Mouse (Mus musculus) intestine, embryonic 14.5 days (tissue): ENCODE data around the gene Rps19bp1. TPM values are rescaled to one million over a fixed set of nuclear protein-coding genes. Genes with fewer than 3 reads are reported as not detected.

ENCODE experiments used
- ATAC-seq: fragments of 200-750 bp; cut with Nextera tagmentation; replicated peaks from 2 replicates; pipeline ENCODE4 v1.8.0; 2017; ENCODE audit warnings: low read depth, moderate number of reproducible peaks, moderate TSS enrichment, moderate library complexity; ENCODE audit not compliant: low FRiP score, low TSS enrichment
- DNase-seq: peaks from one replicate; pipeline ENCODE4 v3.0.0-alpha.2; 2018; ENCODE audit warnings: low spot score
- H3K27ac ChIP-seq: fragments of 300-500 bp; sonication (generic); 2 replicates; pipeline ENCODE4 v1.5.1; 2014; ENCODE audit warnings: low read depth, mild to moderate bottlenecking, control low read depth
- H3K27me3 ChIP-seq: fragments of 300-500 bp; sonication (generic); replicated peaks from 2 replicates; pipeline ENCODE4 v1.6.1; 2014; ENCODE audit warnings: low read length, control low read depth; ENCODE audit not compliant: control insufficient read depth, insufficient read depth
- H3K36me3 ChIP-seq: fragments of 300-500 bp; sonication (generic); 2 replicates; pipeline ENCODE4 v1.6.1; 2014; ENCODE audit warnings: low read length, control low read depth; ENCODE audit not compliant: control insufficient read depth, insufficient read depth
- H3K4me1 ChIP-seq: fragments of 300-500 bp; sonication (generic); replicated peaks from 2 replicates; pipeline ENCODE4 v1.6.1; 2014; ENCODE audit warnings: low read length, control low read depth, mixed read lengths; ENCODE audit not compliant: control insufficient read depth, insufficient read depth
- H3K4me2 ChIP-seq: fragments of 300-500 bp; sonication (generic); 2 replicates; pipeline ENCODE4 v1.6.1; 2014; ENCODE audit warnings: low read length
- H3K4me3 ChIP-seq: fragments of 300-500 bp; sonication (generic); 2 replicates; pipeline ENCODE4 v1.5.1; 2014; ENCODE audit warnings: low read depth, low read length, control low read depth, mixed read lengths
- H3K9ac ChIP-seq: fragments of 300-500 bp; sonication (generic); 2 replicates; pipeline ENCODE4 v1.6.1; 2014; ENCODE audit warnings: mild to moderate bottlenecking, low read length
- H3K9me3 ChIP-seq: fragments of 300-500 bp; sonication (generic); 2 replicates; pipeline ENCODE4 v1.6.1; 2016; ENCODE audit warnings: low read length, control low read depth; ENCODE audit not compliant: control insufficient read depth
- WGBS: fragments of 180-500 bp; shearing (Covaris S2); extraction: QIAGEN DNeasy Blood & Tissue Kit; methylation state at CpG from one replicate; pipeline ENCODE4 v1.1.7; 2014; 5-methylcytosine and 5-hydroxymethylcytosine counted together
- polyA plus RNA-seq: library from polyadenylated mRNA; unstranded; fragments of >200 nt; fragmentation: Nextera tagmentation; extraction: Ambion mirVana; gene quantifications from 2 replicates; pipeline ENCODE4 v1.2.1, GENCODE M21; 2014

The Rps19bp1 gene
- 67.2 and 69.6 TPM in 2 replicates for polyA plus RNA-seq

DNA sequence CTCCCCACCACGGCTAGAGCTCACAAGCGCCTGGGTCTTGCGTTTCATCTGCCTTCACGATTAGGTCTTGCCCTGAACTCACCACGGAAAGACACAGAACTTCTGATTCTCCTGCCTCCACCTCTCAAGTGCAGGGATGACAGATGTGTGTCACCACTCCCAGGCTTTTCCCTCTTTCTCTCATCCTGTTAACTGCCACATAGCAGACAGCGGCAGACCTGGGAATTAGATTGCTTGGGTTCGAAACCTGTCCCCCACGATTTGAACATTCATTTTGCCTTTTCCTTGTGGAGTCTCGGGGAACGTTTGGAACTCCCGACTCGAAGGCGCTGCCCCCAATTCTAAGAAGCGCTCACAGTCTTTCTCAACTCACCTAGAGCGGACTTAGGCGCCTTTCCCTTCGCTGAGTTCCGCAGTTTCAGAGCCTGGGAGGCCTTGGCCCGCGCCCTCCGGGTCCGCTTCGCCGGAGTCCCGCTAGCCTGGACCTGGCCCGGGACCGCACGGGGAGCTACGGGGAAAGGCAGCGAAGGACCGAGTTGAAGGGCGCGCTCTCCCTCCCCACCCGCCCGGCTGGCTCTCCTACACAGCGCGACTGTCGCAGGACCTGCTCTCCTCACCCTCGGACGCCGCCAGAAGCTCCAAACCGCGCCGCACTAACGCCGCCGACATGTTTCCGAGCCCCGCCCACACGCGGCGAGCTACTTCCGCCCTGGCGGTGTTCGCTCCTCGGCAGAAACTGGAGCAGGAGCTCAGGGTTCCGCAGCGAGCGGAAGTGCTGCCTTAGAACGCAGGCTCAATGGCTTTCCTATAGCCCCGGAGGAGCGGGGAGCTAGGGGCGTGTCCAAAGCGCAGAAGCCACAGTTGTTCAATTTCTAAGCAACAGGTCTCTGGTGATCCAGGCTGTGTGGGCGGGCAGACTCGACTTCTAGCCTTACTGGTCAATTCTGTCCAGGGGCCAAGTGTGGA, at the start of gene Rps19bp1:
TSS of gene Rps19bp1 (minus strand) at position 706 of the 966 bp plus-strand sequence.
- Histone ChIP-seq H3K4me3 (peak within 1 kb of the TSS; percentile 91), H3K9me3 (no peaks in the 10 kb centered on the region), H3K9ac (peak within 1 kb of the TSS; percentile 78), H3K4me2 (peak within 1 kb of the TSS; percentile 91), H3K4me1 (peaks cover 8% of the 10 kb centered on the region), H3K27ac (peak within 1 kb of the TSS; percentile 40; the same call in 1 of the 2 replicates), H3K36me3 (peaks cover 20% of the 10 kb centered on the region; the same call in 1 of the 2 replicates), H3K27me3 (no peaks in the 10 kb centered on the region)
- ATAC-seq, result peak; percentile 88
- peak; percentile 95 for DNase-seq
- WGBS, result 1% methylated on average over 66 of the region's 66 CpGs

DNA sequence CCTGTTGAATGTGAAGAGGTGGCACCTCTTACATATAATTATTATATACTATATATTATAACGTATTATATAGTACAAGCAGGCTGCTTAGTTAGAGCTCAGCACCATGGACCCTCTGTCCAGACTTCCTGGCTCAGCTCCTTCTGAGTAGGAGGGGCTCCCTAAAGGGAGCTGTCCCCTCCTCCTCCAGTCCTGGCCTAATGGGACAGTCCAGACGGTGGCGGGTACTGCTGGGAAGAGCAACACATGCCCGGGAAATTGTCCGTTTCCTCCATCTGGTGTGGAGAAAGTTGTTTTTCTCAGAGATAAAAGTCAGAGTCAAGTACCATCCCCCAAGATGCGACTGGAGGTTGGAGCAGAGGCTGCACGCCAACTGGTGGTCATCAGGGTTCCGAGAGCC, 42.0 kb upstream of the Rps19bp1 start:
- DNase-seq, result no peak
- 32% methylated on average over 8 of the region's 8 CpGs for WGBS
- ATAC-seq, result no peak

DNA sequence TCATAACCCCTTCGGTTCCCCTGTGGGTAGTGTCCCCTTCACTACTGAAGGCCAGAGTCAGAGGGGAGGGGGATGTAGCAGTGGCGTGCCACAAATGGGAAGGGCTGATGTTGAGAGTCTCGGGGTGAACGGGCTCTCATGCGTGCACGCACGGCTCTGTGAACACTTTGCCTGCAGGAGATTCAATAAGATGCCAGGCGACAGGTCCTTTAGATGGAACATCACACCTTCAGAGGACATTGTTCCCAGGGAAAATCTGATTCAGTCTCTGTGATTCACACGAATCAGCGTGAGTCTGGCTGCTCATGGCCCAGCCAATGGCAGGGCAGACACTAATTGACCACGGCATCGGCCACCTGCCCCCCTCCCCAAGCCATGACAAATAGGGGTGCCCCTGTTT, 40.1 kb upstream of the Rps19bp1 start:
- ATAC-seq, result no peak
- Histone ChIP-seq H3K9me3 (no peaks in the 10 kb centered on the region), H3K4me3 (no peak overlapping the region), H3K27me3 (no peaks in the 10 kb centered on the region), H3K4me2 (no peak overlapping the region), H3K36me3 (no peaks in the 10 kb centered on the region), H3K9ac (no peak overlapping the region), H3K4me1 (no peaks in the 10 kb centered on the region), H3K27ac (no peak overlapping the region)
- no peak for DNase-seq
- 90% methylated on average over 12 of the region's 12 CpGs for WGBS

More for the DNA sequence above, 42.0 kb upstream of the Rps19bp1 start:
- H3K27me3 ChIP-seq, result no peaks in the 10 kb centered on the region
- no peaks in the 10 kb centered on the region for H3K4me1 ChIP-seq
- no peak overlapping the region for H3K4me2 ChIP-seq
- no peak overlapping the region for H3K4me3 ChIP-seq
- H3K9ac ChIP-seq, result no peak overlapping the region
- no peaks in the 10 kb centered on the region for H3K36me3 ChIP-seq
- no peak overlapping the region for H3K27ac ChIP-seq
- no peaks in the 10 kb centered on the region for H3K9me3 ChIP-seq

DNA sequence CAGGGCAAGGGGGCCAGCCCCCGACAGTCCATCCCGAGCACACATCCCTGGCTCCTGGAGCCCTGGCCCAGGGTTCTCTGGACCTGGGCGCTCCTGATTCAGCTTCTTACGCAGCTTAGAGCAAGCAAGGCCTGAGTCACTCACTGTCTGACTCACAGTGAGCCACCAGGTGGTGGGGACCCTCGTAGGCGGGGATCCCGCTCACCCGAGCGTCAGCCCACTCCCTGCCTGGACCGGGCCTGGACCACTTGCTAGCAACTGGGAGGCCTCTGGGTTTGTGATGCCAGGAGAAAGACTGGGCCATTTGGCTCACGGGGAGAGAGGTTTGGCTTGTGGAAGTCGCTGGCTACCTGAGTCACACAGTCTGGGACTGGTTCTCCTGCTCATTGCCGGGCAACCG, 39.7 kb upstream of the Rps19bp1 start:
- 70% methylated on average over 14 of the region's 14 CpGs for WGBS
- Histone ChIP-seq H3K9ac (no peak overlapping the region), H3K4me3 (no peak overlapping the region), H3K27ac (no peak overlapping the region), H3K4me1 (no peaks in the 10 kb centered on the region), H3K4me2 (no peak overlapping the region), H3K27me3 (no peaks in the 10 kb centered on the region), H3K9me3 (no peaks in the 10 kb centered on the region), H3K36me3 (no peaks in the 10 kb centered on the region)
- DNase-seq (no peak), ATAC-seq (no peak)

DNA sequence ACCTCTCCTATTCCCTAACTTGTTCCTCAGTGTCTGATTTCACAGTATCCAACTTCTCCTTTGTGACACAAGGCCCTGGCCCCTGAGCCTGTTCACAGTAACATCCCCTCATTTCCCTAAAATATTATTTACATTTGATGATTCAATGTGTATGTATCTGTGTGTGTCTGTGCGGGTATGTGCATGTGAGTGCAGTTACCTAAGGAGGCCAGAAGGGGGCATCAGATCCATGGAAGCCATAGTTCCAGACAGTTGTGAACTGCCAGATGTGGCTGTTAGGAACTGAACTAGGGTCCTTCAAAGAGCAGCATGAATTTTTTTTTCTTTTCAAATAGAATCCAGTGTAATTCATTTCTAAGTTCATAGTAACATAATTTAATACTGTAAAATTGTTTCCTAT, 33.0 kb upstream of the Rps19bp1 start:
- no peak overlapping the region for H3K9ac ChIP-seq
- no peaks in the 10 kb centered on the region for H3K4me1 ChIP-seq
- DNase-seq (no peak), ATAC-seq (no peak)
- H3K27ac ChIP-seq, result no peak overlapping the region
- 0 out of 2 replicates have a peak, but pooled peaks cover 3% of the 10 kb centered on the region for H3K9me3 ChIP-seq
- 86% methylated on average over 1 of the region's 1 CpGs for whole genome bisulfite sequencing
- no peaks in the 10 kb centered on the region for H3K27me3 ChIP-seq
- no peaks in the 10 kb centered on the region for H3K36me3 ChIP-seq
- no peak overlapping the region for H3K4me2 ChIP-seq
- H3K4me3 ChIP-seq, result no peak overlapping the region

DNA sequence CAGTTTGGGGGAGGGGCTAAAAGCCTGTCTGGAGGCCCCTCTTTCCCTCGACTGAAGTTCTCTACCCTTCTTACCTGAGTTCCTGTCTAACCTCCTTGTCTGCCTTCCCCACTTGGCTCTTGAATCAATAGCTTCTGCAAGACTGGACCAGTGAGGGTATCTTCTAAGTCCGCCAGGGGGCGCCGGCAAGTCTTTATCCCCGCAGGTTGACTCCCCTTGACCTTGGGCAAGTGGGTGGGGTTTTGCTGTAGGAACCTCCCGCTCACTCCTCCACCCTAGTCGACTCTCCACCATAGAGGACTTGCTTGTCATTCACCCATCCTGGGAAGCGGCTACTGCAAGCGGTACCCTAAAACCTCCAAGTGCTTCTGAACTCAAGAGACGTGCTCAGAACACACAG, 25.3 kb upstream of the Rps19bp1 start:
- H3K4me1 ChIP-seq, result no peaks in the 10 kb centered on the region
- H3K9ac ChIP-seq, result no peak overlapping the region
- H3K9me3 ChIP-seq, result no peaks in the 10 kb centered on the region
- ATAC-seq (no peak), DNase-seq (peak; percentile 79)
- H3K27ac ChIP-seq, result no peak overlapping the region
- no peak overlapping the region for H3K4me2 ChIP-seq
- H3K4me3 ChIP-seq, result no peak overlapping the region
- WGBS, result 8% methylated on average over 10 of the region's 10 CpGs
- peaks cover 57% of the 10 kb centered on the region for H3K27me3 ChIP-seq
- no peaks in the 10 kb centered on the region for H3K36me3 ChIP-seq

DNA sequence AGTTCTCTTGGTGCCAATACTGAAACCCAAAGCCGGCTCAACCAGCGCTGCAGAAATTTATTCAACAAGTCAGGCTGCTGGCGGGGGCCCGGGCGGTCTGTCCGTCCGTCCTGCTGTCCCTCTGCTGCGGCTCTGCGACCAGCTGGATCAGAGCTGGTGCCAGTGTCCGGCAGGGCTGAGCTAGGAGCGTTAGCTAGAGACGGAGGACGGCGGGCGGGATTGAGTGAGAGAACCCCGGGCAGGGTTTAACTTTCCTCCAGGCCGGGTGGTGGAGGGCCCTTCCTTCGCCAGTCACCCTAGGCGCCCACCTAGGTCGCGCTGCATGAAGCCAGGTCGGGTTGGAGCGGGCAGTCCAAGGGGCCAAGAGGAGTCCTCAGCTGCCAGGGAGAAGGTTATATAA, 23.9 kb upstream of the Rps19bp1 start:
- ATAC-seq, result no peak
- peak; percentile 53 for DNase-seq
- Histone ChIP-seq H3K4me3 (peak overlapping the region; percentile 37), H3K27ac (no peak overlapping the region), H3K4me1 (no peaks in the 10 kb centered on the region), H3K9me3 (no peaks in the 10 kb centered on the region), H3K4me2 (peak overlapping the region; percentile 89), H3K9ac (no peak overlapping the region), H3K27me3 (peaks cover 65% of the 10 kb centered on the region), H3K36me3 (no peaks in the 10 kb centered on the region)
- WGBS, result 3% methylated on average over 23 of the region's 23 CpGs

DNA sequence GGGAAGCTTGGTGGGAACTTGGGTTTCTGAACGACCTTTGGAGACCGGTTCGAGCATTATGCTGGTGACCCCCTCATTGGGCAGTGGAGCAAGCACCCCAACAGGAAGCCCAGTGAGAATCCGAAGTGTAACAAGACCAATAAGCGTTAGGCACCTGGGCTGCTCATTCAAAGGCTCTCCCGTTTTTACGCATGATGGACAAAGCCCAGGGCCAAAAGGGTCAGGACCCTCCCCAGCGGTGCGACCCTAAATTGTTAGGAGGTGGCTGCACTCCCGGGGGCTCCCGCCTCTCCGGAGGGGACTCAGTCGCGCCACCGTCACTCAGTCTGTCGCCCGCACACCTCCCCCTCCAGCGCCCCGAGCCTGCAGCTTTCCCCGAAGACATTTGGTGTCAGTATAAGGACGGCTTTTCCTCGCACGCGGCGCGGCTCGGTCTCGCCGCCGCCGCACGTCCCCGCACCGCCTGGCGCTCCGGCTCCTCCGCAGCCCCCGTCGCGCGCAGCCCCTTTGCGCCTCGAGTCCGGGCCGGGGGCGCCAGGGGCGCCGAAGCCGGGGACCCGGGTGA, 22.8 kb upstream of the Rps19bp1 start, which contains the start of gene Cacna1i:
TSS of gene Cacna1i (plus strand) at position 388 of the 565 bp plus-strand sequence.
- Histone ChIP-seq H3K4me2 (peak within 1 kb of the TSS; percentile 89), H3K27ac (no peak within 1 kb of the TSS), H3K36me3 (no peaks in the 10 kb centered on the region), H3K27me3 (peaks cover 73% of the 10 kb centered on the region), H3K4me3 (peak within 1 kb of the TSS; percentile 37), H3K9ac (no peak within 1 kb of the TSS), H3K9me3 (no peaks in the 10 kb centered on the region), H3K4me1 (no peaks in the 10 kb centered on the region)
- ATAC-seq, result no peak
- under 1% methylated on average over 50 of the region's 50 CpGs for WGBS
- DNase-seq, result peak; percentile 55
